Mouse (Mus musculus) effector memory CD4-positive, alpha-beta T cell, adult 7 months (primary cell): ENCODE data around the gene Jph2. TPM values are rescaled to one million over a fixed set of nuclear protein-coding genes. Genes with fewer than 3 reads are reported as not detected.

Experiments
- polyA plus RNA-seq: library from polyadenylated mRNA; unstranded; fragments of 100-300 nt; shearing (Covaris generic); gene quantifications from one replicate; pipeline ENCODE4 v1.2.1, GENCODE M21; 2017

The Jph2 gene
- not detected for polyA plus RNA-seq

GRCm38 (mm10) chr2:163397905-163398304 lies at the start of gene Jph2:
Jph2 (minus strand) TSS chr2:163397993.

GRCm38 (mm10) chr2:163438246-163438618 lies 40.4 kb upstream of the Jph2 start, which contains the start of gene Gdap1l1:
Gdap1l1 (plus strand) TSS chr2:163438476.

GRCm38 (mm10) chr2:163424597-163424996 lies 26.8 kb upstream of the Jph2 start, which contains the start of gene Oser1:
Oser1 (minus strand) TSS chr2:163424697.

Other genes starting within 250 kb of the Jph2 start
- 9.3 TPM for gene Tox2, start 194.9 kb downstream of the Jph2 start, polyA plus RNA-seq
- gene Oser1, start 26.7 kb upstream of the Jph2 start, polyA plus RNA-seq = 216 TPM
- not detected for gene Gdap1l1, start 40.5 kb upstream of the Jph2 start, polyA plus RNA-seq
- gene Fitm2, start 74.6 kb upstream of the Jph2 start, polyA plus RNA-seq = 1.8 TPM
- not detected for gene R3hdml, start 94.3 kb upstream of the Jph2 start, polyA plus RNA-seq
- gene Hnf4a, start 108.8 kb upstream of the Jph2 start, polyA plus RNA-seq = not detected
- gene Ttpal, start 204.3 kb upstream of the Jph2 start, polyA plus RNA-seq = 45.5 TPM
- 541 TPM for gene Serinc3, start 247.1 kb upstream of the Jph2 start, polyA plus RNA-seq